Mouse (Mus musculus): Measurements from ENCODE around the gene Mroh8. TPM values are rescaled to one million over a fixed set of nuclear protein-coding genes. Genes with fewer than 3 reads are reported as not detected.
"Not testable (repeated sequence)": the region's sequence is repeated elsewhere in the genome, so short reads cannot be mapped to it uniquely, and the experiment has no call there.

The Mroh8 gene
- total RNA-seq, 2 experiments from 2014 or later = 0.25 to 0.47 TPM

DNA sequence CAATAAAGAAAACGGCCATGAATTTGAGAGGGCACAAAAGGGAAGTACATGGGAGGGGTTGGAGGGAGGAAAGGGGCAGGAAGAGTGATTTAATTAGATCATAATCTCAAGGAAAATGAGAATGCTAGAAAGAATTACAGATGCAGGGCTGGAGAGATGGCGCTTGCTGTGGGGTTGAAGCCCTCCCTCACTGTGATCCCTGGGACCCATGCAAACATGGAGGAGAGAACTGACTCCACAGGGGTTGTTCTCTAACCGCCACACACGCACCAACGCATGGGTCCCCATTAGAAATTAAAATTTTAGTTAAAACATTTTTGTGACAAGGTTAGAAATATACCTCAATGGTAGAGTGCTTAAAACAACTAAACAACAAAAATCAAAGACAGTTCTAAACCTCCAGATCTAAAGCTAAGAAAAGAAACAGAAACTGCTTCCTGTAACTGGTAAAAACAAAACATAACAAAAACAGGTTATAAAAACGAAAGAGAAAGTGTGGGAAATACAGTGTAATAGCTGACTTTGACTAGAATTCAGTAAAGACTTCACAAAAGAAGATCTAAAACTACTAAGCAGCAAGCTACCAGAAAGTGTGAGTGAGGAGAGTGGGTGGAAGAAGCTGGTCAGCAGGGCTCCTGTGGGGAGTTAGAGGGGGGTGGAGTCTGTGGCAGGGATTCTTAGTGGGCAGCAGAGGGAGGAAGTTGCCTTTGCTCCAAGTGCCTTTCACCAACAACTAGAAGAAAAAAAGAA is 78.1 kb downstream of the Mroh8 start:
- no peak for DNase-seq (ENCODE audit: low spot score in 2 of 2)

GRCm38 (mm10) chr2:157198405-157198804 is 80.9 kb downstream of the Mroh8 start:
- DNase-seq (ENCODE audit: low spot score in 2 of 2) = not testable (repeated sequence)

GRCm38 (mm10) chr2:157190651-157191050 is 88.7 kb downstream of the Mroh8 start:
- DNase-seq (ENCODE audit: low spot score in 2 of 2) = no peak

DNA sequence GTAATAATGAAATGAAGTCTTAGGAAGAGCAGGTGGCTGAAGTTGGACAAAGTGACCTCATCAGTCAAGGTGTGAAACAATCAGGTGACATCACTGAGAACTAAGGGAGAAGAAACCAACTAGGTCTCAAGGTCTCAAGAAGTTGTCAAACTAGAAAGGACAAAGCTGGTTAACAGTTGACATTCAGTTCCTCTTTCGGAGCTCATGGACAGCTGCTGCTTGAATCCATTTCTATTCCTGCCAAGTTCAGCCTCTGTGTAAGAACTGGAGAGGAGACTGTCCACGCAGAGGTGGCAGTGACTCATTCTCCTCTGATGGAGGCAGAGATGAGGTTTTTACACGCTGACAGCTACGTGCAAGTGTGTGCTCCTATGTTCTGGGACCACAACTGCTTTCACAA is 92.1 kb downstream of the Mroh8 start:
- no peak for DNase-seq (ENCODE audit: low spot score in 2 of 2)

GRCm38 (mm10) chr2:157186504-157186903 is 92.8 kb downstream of the Mroh8 start:
- no peak for DNase-seq (ENCODE audit: low spot score in 2 of 2)

GRCm38 (mm10) chr2:157185022-157185660 is 94.2 kb downstream of the Mroh8 start:
- DNase-seq (ENCODE audit: low spot score in 2 of 2) = no peak

- DNase-seq (ENCODE audit: low spot score in 2 of 2) = no peak
Measured at GRCm38 (mm10) chr2:157178167-157178566, 101.2 kb downstream of the Mroh8 start.

GRCm38 (mm10) chr2:157176248-157176647 is 103.1 kb downstream of the Mroh8 start:
- DNase-seq (ENCODE audit: low spot score in 2 of 2) = no peak

- no peak for DNase-seq (ENCODE audit: low spot score in 2 of 2)
Measured at GRCm38 (mm10) chr2:157174416-157174815, 104.9 kb downstream of the Mroh8 start.

- no peak for DNase-seq (ENCODE audit: low spot score in 2 of 2)
Measured at GRCm38 (mm10) chr2:157173555-157173954, 105.8 kb downstream of the Mroh8 start.

GRCm38 (mm10) chr2:157172984-157173383 is 106.4 kb downstream of the Mroh8 start:
- DNase-seq (ENCODE audit: low spot score in 2 of 2) = no peak

- no peak for DNase-seq (ENCODE audit: low spot score in 2 of 2)
Measured at GRCm38 (mm10) chr2:157170626-157171025, 108.7 kb downstream of the Mroh8 start.

DNA sequence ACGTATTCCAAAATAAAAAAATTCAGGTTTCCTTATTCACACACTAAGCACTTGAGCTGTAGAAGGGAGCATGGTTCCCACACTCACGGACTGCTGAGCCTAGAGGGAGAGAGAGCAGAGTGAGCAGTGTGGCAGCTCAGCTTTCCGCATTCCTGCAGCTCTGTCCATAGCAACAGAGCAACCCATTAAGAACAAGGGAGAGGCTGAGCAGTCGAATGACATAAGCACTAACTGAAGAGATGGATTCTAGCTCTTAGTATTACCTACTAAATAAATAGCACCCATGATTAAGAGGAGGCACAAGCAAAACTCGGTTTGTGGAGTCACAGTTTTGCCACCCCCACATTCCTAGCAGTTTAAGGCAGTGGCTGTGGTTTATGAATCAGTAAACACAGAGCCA is 109.2 kb downstream of the Mroh8 start:
- peak; percentile 17 to 30 for DNase-seq (ENCODE audit: low spot score in 2 of 2)

GRCm38 (mm10) chr2:157166371-157167080 is 112.8 kb downstream of the Mroh8 start:
- no peak for DNase-seq (ENCODE audit: low spot score in 2 of 2)

DNA sequence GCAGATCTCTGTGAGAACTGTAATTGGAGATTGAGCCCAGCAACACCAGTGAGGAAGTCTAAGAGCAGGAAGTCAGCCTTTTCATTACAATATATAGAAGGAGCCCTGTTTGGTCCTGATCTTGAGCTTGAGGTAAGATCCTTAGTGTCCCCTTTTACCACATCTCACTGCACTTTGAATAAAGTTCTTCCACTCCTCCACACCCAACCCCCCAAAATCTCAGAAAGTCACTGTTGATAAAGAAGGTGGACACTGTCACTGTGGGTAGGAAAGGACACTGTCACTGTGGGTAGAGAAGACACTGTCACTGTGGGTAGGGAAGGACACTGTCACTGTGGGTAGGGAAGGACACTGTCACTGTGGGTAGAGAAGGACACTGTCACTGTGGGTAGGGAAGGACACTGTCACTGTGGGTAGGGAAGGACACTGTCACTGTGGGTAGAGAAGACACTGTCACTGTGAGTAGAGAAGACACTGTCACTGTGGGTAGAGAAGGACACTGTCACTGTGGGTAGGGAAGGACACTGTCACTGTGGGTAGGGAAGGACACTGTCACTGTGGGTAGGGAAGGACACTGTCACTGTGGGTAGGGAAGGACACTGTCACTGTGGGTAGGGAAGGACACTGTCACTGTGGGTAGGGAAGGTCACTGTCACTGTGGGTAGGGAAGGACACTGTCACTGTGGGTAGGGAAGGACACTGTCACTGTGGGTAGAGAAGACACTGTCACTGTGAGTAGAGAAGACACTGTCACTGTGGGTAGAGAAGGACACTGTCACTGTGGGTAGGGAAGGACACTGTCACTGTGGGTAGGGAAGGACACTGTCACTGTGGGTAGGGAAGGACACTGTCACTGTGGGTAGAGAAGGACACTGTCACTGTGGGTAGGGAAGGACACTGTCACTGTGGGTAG is 113.8 kb downstream of the Mroh8 start:
- DNase-seq (ENCODE audit: low spot score in 2 of 2) = not testable (repeated sequence)

- no peak for DNase-seq (ENCODE audit: low spot score in 2 of 2)
Measured at GRCm38 (mm10) chr2:157164101-157164500, 115.2 kb downstream of the Mroh8 start.

Other genes starting within 250 kb of the Mroh8 start
- 10 to 100 TPM; 74.1 to 79.6 TPM for gene Soga1, start 200.3 kb downstream of the Mroh8 start, total RNA-seq (2021)
- gene Tldc2, start 192.5 kb downstream of the Mroh8 start, total RNA-seq (2021) = not detected
- gene Samhd1, start 144.3 kb downstream of the Mroh8 start, total RNA-seq (2021) = 10 to 100 TPM; 14.6 TPM
- 1 to 10 TPM; 2.5 to 3.4 TPM for gene Rbl1, start 75.0 kb downstream of the Mroh8 start, total RNA-seq (2021)
- 100 to 1,000 TPM; 137 to 144 TPM for gene Rpn2, start 532 bp downstream of the Mroh8 start, total RNA-seq (2021)
- gene Ghrh, start 68.0 kb upstream of the Mroh8 start, total RNA-seq (2021) = not detected
- gene Manbal, start 88.0 kb upstream of the Mroh8 start, total RNA-seq (2021) = 10 to 100 TPM; 73.9 to 82.5 TPM
- 100 to 1,000 TPM in 1 of 2 experiments, 10 to 100 TPM in 1; 92.7 to 101 TPM for gene Src, start 138.9 kb upstream of the Mroh8 start, total RNA-seq (2021)

Measured in layer of hippocampus, postnatal 10 days (tissue).